Comparison of ENCODE assay signal across 1 mouse cellular context in the genomic region with DNA sequence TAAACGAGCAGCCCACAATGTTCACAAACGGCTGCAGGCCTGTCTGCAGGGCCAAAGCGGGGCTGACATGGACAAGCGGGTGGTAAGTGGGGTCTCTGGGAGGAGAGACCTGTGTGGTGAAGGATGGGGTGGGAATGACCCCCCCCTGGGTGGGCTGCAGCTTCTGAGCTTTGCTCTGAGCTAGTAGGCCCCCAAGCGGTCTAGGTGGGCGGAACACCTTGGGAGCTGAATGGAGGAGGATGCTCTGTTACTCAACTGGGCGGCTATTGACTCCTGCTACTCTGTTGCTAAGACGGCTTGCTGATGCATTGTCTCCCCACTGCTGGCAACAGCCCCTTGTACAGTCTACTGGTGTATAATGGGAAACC.
TF ChIP-seq lines count a peak whose summit lies in the region.

No protein-coding gene starts in this region.

TF ChIP-seq in CH12.LX, 34 proteins besides CTCF, POLR2A, EP300 and RAD21 (continued from another document):
- TF ChIP-seq ZNF384 (IDR thresholded peaks at IDR 0.05; ENCODE audit: low read depth, low read length): no peak
